Mouse (Mus musculus) thymus, adult 2 months (tissue): ENCODE measurements around the gene Cdk5r1. TPM values are rescaled to one million over a fixed set of nuclear protein-coding genes. Genes with fewer than 3 reads are reported as not detected.
"Not testable (repeated sequence)": the region's sequence is repeated elsewhere in the genome, so short reads cannot be mapped to it uniquely, and the experiment has no call there.

Experiments used
- DNase-seq: peaks from one replicate; pipeline ENCODE4 v3.0.0; 2021
- H3K27ac ChIP-seq: fragments of 200-500 bp; 2 replicates; pipeline ENCODE4 v1.5.1; 2012; ENCODE audit warnings: low read length, control low read depth; ENCODE audit not compliant: control insufficient read depth, insufficient read depth
- H3K27me3 ChIP-seq: fragments of 200-500 bp; 2 replicates; pipeline ENCODE4 v1.6.1; 2012; ENCODE audit warnings: mild to moderate bottlenecking, low read length, moderate library complexity, mixed read lengths; ENCODE audit not compliant: control insufficient read depth, insufficient read depth
- H3K36me3 ChIP-seq: fragments of 200-500 bp; 2 replicates; pipeline ENCODE4 v1.6.1; 2012; ENCODE audit warnings: mild to moderate bottlenecking, low read length, moderate library complexity; ENCODE audit not compliant: control insufficient read depth, insufficient read depth
- H3K4me1 ChIP-seq: fragments of 200-500 bp; replicated peaks from 2 replicates; pipeline ENCODE4 v1.6.1; 2012; ENCODE audit warnings: low read length; ENCODE audit not compliant: control insufficient read depth, insufficient read depth
- H3K4me3 ChIP-seq: fragments of 200-500 bp; 2 replicates; pipeline ENCODE4 v1.5.1; 2012; ENCODE audit warnings: mild to moderate bottlenecking, low read length, control low read depth, moderate library complexity; ENCODE audit not compliant: control insufficient read depth, insufficient read depth
- CTCF ChIP-seq: fragments of 200-500 bp; IDR thresholded peaks from 2 replicates; pipeline ENCODE4 v1.5.1; 2012; ENCODE audit warnings: mild to moderate bottlenecking, control low read depth, low read length, moderate library complexity, borderline replicate concordance; ENCODE audit not compliant: control insufficient read depth, poor library complexity, insufficient read depth; ENCODE audit errors: extremely low read depth
- POLR2A ChIP-seq: fragments of 200-500 bp; IDR thresholded peaks from 2 replicates; pipeline ENCODE4 v1.6.1; 2012; ENCODE audit warnings: mild to moderate bottlenecking, low read length, control low read depth, moderate library complexity; ENCODE audit not compliant: control insufficient read depth, poor library complexity, insufficient read depth; ENCODE audit errors: extremely low read depth
- WGBS: fragments of 180-500 bp; shearing (Covaris S2); methylation state at CpG from one replicate; pipeline ENCODE4 v1.1.7; 2018; 5-methylcytosine and 5-hydroxymethylcytosine counted together
- polyA plus RNA-seq: library from polyadenylated mRNA; depleted of rRNA; stranded (reverse); fragments of >200 nt; gene quantifications from 2 replicates; pipeline ENCODE4 v1.2.3, GENCODE M21; 2012

Gene Cdk5r1
- polyA plus RNA-seq, 1 experiment, result 10.8 TPM

GRCm38 (mm10) chr11:80446916-80447315 lies 29.9 kb upstream of the Cdk5r1 start:
- TF ChIP-seq POLR2A (no peak), CTCF (no peak)
- no peak overlapping the region for H3K27ac ChIP-seq

DNA sequence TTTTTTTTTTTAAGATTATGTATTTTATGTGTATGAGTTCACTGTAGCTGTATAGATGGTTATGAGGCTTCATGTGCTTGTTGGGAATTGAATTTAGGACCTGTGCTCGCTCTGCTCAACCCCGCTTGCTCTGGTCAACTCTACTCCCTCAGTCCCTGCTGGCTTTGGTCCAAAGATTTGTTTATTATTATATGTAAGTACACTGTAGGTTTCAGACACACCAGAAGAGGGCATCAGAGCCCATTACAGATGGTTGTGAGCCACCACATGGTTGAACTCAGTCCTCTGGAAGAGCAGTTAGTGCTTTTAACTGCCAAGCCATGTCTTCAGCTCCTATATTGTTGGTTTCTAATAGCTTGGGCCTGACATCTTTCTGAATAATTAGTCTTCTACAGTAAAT lies 27.0 kb upstream of the Cdk5r1 start:
- 97% methylated on average over 2 of the region's 2 CpGs for WGBS
- Histone ChIP-seq H3K27ac (no peak overlapping the region), H3K4me3 (no peak overlapping the region), H3K36me3 (peaks cover 45% of the 10 kb centered on the region), H3K27me3 (no peaks in the 10 kb centered on the region), H3K4me1 (no peaks in the 10 kb centered on the region)
- DNase-seq, result no peak
- no peak for TF ChIP-seq CTCF
- no peak for TF ChIP-seq POLR2A

More at GRCm38 (mm10) chr11:80446916-80447315, 29.9 kb upstream of the Cdk5r1 start:
- H3K27me3 ChIP-seq, result no peaks in the 10 kb centered on the region
- peaks cover 50% of the 10 kb centered on the region for H3K36me3 ChIP-seq
- H3K4me1 ChIP-seq, result no peaks in the 10 kb centered on the region
- DNase-seq, result no peak
- no peak overlapping the region for H3K4me3 ChIP-seq
- WGBS, result 97% methylated on average over 3 of the region's 3 CpGs

GRCm38 (mm10) chr11:80452242-80452641 lies 24.6 kb upstream of the Cdk5r1 start:
- DNase-seq, result no peak
- TF ChIP-seq POLR2A, result no peak
- WGBS, result 88% methylated on average over 3 of the region's 3 CpGs

DNA sequence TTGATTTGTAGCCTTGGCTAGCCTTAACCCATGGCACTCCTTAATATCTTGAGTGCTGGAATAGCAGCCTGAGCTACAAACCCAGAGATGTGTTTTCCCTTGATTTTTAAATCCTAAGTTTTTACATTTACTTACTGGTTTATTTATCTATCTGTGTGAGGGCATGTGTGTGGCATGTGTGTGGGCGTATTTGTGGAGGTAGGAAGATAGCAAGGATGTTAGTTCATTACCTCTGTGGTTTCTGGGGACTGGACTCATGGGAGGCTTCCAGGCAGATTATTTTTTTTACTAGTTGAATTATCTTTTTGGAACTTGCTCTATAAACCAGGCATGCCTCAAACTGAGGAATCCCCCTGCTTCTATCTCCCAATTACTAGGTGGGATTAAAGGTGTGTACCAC lies 23.6 kb upstream of the Cdk5r1 start:
- 97% methylated on average over 1 of the region's 1 CpGs for WGBS
- H3K36me3 ChIP-seq, result peaks cover 47% of the 10 kb centered on the region
- no peaks in the 10 kb centered on the region for H3K27me3 ChIP-seq
- TF ChIP-seq CTCF (no peak), POLR2A (no peak)
- H3K4me3 ChIP-seq, result no peak overlapping the region
- no peak overlapping the region for H3K27ac ChIP-seq
- DNase-seq, result no peak
- no peaks in the 10 kb centered on the region for H3K4me1 ChIP-seq

More at GRCm38 (mm10) chr11:80452242-80452641, 24.6 kb upstream of the Cdk5r1 start:
- Histone ChIP-seq H3K4me3 (no peak overlapping the region), H3K36me3 (peaks cover 40% of the 10 kb centered on the region), H3K4me1 (no peaks in the 10 kb centered on the region), H3K27me3 (no peaks in the 10 kb centered on the region), H3K27ac (no peak overlapping the region)

DNA sequence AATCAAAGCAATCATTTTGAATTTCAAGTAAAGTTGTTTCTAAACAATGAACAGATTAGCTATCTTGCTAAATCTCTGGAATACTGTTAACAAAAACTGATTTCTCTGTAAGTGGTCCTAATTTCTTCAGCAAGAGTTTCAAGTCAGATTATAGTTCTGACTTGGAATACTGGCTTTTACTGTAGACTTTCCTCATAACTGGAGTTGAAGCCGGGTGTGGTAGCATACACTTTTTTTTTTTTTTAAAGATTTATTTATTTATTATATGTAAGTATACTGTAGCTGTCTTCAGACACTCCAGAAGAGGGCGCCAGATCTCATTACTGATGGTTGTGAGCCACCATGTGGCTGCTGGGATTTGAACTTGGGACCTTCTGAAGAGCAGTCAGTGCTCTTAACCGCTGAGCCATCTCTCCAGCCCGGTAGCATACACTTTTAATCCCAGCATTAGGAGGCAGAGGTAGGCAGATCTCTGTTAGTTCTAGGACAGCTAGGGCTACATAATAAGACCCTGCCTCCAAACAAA lies 13.2 kb upstream of the Cdk5r1 start:
- not testable (repeated sequence) for H3K27ac ChIP-seq, H3K4me1 ChIP-seq, H3K27me3 ChIP-seq, DNase-seq, H3K4me3 ChIP-seq
- peaks cover 84% of the 10 kb centered on the region for H3K36me3 ChIP-seq
- WGBS, result 96% methylated on average over 4 of the region's 4 CpGs

GRCm38 (mm10) chr11:80471836-80472605 lies 4.8 kb upstream of the Cdk5r1 start:
- Histone ChIP-seq H3K36me3 (peaks cover 41% of the 10 kb centered on the region), H3K27ac (no peak overlapping the region), H3K4me1 (no peaks in the 10 kb centered on the region), H3K4me3 (no peak overlapping the region), H3K27me3 (no peaks in the 10 kb centered on the region)
- 95% methylated on average over 16 of the region's 16 CpGs for WGBS
- no peak for TF ChIP-seq CTCF
- no peak for TF ChIP-seq POLR2A
- no peak for DNase-seq

GRCm38 (mm10) chr11:80474175-80474691 lies 2.6 kb upstream of the Cdk5r1 start:
- Histone ChIP-seq H3K27me3 (no peaks in the 10 kb centered on the region), H3K4me1 (peaks cover 19% of the 10 kb centered on the region), H3K36me3 (peaks cover 23% of the 10 kb centered on the region), H3K27ac (no peak overlapping the region), H3K4me3 (no peak overlapping the region)
- TF ChIP-seq POLR2A (no peak), CTCF (no peak; the same call in 1 of the 2 replicates)
- no peak for DNase-seq
- WGBS, result 51% methylated on average over 2 of the region's 2 CpGs
